ENCODE assay signal across 31 mouse cellular contexts in genomic region chr5:148798541-148798940, GRCm38 (mm10).
DNase-seq lines count a peak whose midpoint lies in the region; ATAC-seq and TF ChIP-seq lines count a peak whose summit lies in the region.
"Had no signal": no experiment of that assay in that cellular context is flagged by ENCODE, and none has a peak within 500 bp of the region (broad histone marks: within the 10 kb centered on the region; RNA-seq: fewer than 3 reads in every experiment).

No protein-coding gene starts in this region.

- H3K9ac ChIP-seq in lung, embryonic 14.5 days = no peak overlapping the region
- no peak overlapping the region for H3K9ac ChIP-seq in lung, embryonic 16.5 days (ENCODE audit: low read length)
- H3K9ac ChIP-seq: embryonic facial prominence, embryonic 12.5 days; forebrain, embryonic 15.5 days; heart, embryonic 12.5 days; hindbrain, embryonic 15.5 days; liver, embryonic 14.5 days; midbrain, embryonic 15.5 days; neural tube, embryonic 15.5 days; stomach, embryonic 15.5 days had no signal

- WGBS in lung, embryonic 14.5 days = 29% methylated on average over 6 of the region's 6 CpGs
- WGBS in lung, adult 2 months = 29% methylated on average over 6 of the region's 6 CpGs
- WGBS in limb, embryonic 10.5 days = 77% methylated on average over 6 of the region's 6 CpGs
- 34% methylated on average over 6 of the region's 6 CpGs for WGBS in lung, embryonic 16.5 days

- ATAC-seq in lung, embryonic 14.5 days (ENCODE audit: insufficient read depth) = no peak
- ATAC-seq in lung, embryonic 16.5 days (ENCODE audit: low read depth) = peak; percentile 34
- ATAC-seq: CD4-positive, CD25-positive, alpha-beta regulatory T cell, adult 4 months; forebrain, embryonic 15.5 days; inflammation-experienced regulatory T-cells, adult 6 months; midbrain, embryonic 15.5 days had no signal

- DNase-seq in lung, embryonic 14.5 days = peak; percentile 67
- no peak for DNase-seq in lung, adult 2 months
- no peak for DNase-seq in limb, embryonic 10.5 days (ENCODE audit: low spot score)
- peak; percentile 71 for DNase-seq in lung, postnatal 36 days
- no peak for DNase-seq in frontal cortex, postnatal 36 days (ENCODE audit: low spot score in 2 of 2)
- DNase-seq in heart, adult 11 months = no peak
- DNase-seq in kidney, adult 18-20 months = no peak
- DNase-seq: adrenal gland, adult 2 months; cerebellum, adult 9-10 months; cerebellum, postnatal 36 days; gastrocnemius, postnatal 14 days; heart, postnatal 4 days; kidney, adult 11 months; kidney, postnatal 36 days; liver; right cerebral cortex, postnatal 25 days; thymus, postnatal 25 days had no signal

- H3K4me3 ChIP-seq in lung, embryonic 14.5 days (ENCODE audit: low read depth, low read length) = no peak overlapping the region
- no peak overlapping the region for H3K4me3 ChIP-seq in lung, adult 2 months (replicated peaks; ENCODE audit: extremely low read depth, low read depth, low read length)
- H3K4me3 ChIP-seq in limb, embryonic 10.5 days = no peak overlapping the region
- H3K4me3 ChIP-seq in lung, embryonic 16.5 days (ENCODE audit: low read length) = no peak overlapping the region
- H3K4me3 ChIP-seq: embryonic facial prominence, embryonic 12.5 days; forebrain, embryonic 15.5 days; heart, embryonic 12.5 days; hindbrain, embryonic 15.5 days; layer of hippocampus, adult 2 months; left cerebral cortex, adult 2 months; midbrain, embryonic 15.5 days; neural tube, embryonic 15.5 days; stomach, embryonic 15.5 days had no signal

- TF ChIP-seq CTCF in lung, embryonic 14.5 days (IDR thresholded peaks at IDR 0.05; ENCODE audit: low read depth) = no peak
- TF ChIP-seq CTCF in lung, adult 2 months (IDR thresholded peaks at IDR 0.05; ENCODE audit: insufficient read depth, low read length) = no peak

- no peaks in the 10 kb centered on the region for H3K27me3 ChIP-seq in lung, embryonic 14.5 days (ENCODE audit: insufficient read depth, low read length)
- no peaks in the 10 kb centered on the region for H3K27me3 ChIP-seq in limb, embryonic 10.5 days (ENCODE audit: low read depth, poor library complexity, severe bottlenecking)
- H3K27me3 ChIP-seq in lung, embryonic 16.5 days (ENCODE audit: control insufficient read depth, insufficient read depth, low read depth, low read length) = no peaks in the 10 kb centered on the region
- H3K27me3 ChIP-seq: forebrain, embryonic 15.5 days; hindbrain, embryonic 15.5 days; midbrain, embryonic 15.5 days; neural tube, embryonic 15.5 days; stomach, embryonic 15.5 days had no signal

- H3K4me1 ChIP-seq in lung, embryonic 14.5 days (ENCODE audit: insufficient read depth) = peaks cover 24% of the 10 kb centered on the region
- H3K4me1 ChIP-seq in lung, adult 2 months (ENCODE audit: control insufficient read depth, insufficient read depth, low read length) = peaks cover 7% of the 10 kb centered on the region
- peaks cover 38% of the 10 kb centered on the region for H3K4me1 ChIP-seq in limb, embryonic 10.5 days
- H3K4me1 ChIP-seq in lung, embryonic 16.5 days (replicated peaks; ENCODE audit: control insufficient read depth, insufficient read depth, low read length) = peaks cover 22% of the 10 kb centered on the region
- H3K4me1 ChIP-seq: forebrain, embryonic 15.5 days; midbrain, embryonic 15.5 days had no signal

- no peak for TF ChIP-seq POLR2A in lung, adult 2 months (IDR thresholded peaks at IDR 0.05; ENCODE audit: borderline replicate concordance, extremely low read depth, low read depth, low read length)

- H3K9me3 ChIP-seq in lung, embryonic 14.5 days (ENCODE audit: low read depth, low read length) = no peaks in the 10 kb centered on the region
- no peaks in the 10 kb centered on the region for H3K9me3 ChIP-seq in limb, embryonic 10.5 days (replicated peaks)
- H3K9me3 ChIP-seq in lung, embryonic 16.5 days (ENCODE audit: control insufficient read depth, low read length) = no peaks in the 10 kb centered on the region
- H3K9me3 ChIP-seq: embryonic facial prominence, embryonic 12.5 days; forebrain, embryonic 15.5 days; heart, embryonic 12.5 days; hindbrain, embryonic 15.5 days; midbrain, embryonic 15.5 days; neural tube, embryonic 15.5 days; stomach, embryonic 15.5 days had no signal

- H3K36me3 ChIP-seq in lung, embryonic 14.5 days (ENCODE audit: insufficient read depth) = no peaks in the 10 kb centered on the region
- no peaks in the 10 kb centered on the region for H3K36me3 ChIP-seq in limb, embryonic 10.5 days
- H3K36me3 ChIP-seq in lung, embryonic 16.5 days (ENCODE audit: control insufficient read depth, insufficient read depth, low read length) = no peaks in the 10 kb centered on the region
- H3K36me3 ChIP-seq: embryonic facial prominence, embryonic 12.5 days; forebrain, embryonic 15.5 days; heart, embryonic 12.5 days; hindbrain, embryonic 15.5 days; midbrain, embryonic 15.5 days; neural tube, embryonic 15.5 days; stomach, embryonic 15.5 days had no signal

- H3K27ac ChIP-seq in lung, embryonic 14.5 days (ENCODE audit: low read depth) = peak overlapping the region; percentile 48; the same call in 1 of the 2 replicates
- 0 out of 2 replicates have a peak overlapping the region, but pooled peaks have one; percentile 47 for H3K27ac ChIP-seq in limb, embryonic 10.5 days
- H3K27ac ChIP-seq in lung, embryonic 16.5 days (ENCODE audit: low read length) = no peak overlapping the region
- H3K27ac ChIP-seq: embryonic facial prominence, embryonic 12.5 days; forebrain, embryonic 15.5 days; hindbrain, embryonic 15.5 days; layer of hippocampus, adult 2 months; left cerebral cortex, adult 2 months; liver, embryonic 14.5 days; macrophage; midbrain, embryonic 15.5 days; neural tube, embryonic 15.5 days; stomach, embryonic 15.5 days had no signal

- H3K4me2 ChIP-seq in lung, embryonic 14.5 days = no peak overlapping the region
- no peak overlapping the region for H3K4me2 ChIP-seq in lung, embryonic 16.5 days (ENCODE audit: low read depth, low read length)
- H3K4me2 ChIP-seq: embryonic facial prominence, embryonic 12.5 days; forebrain, embryonic 15.5 days; heart, embryonic 12.5 days; hindbrain, embryonic 15.5 days; midbrain, embryonic 15.5 days; neural tube, embryonic 15.5 days; stomach, embryonic 15.5 days had no signal

Comparison
In these comparisons a context has a peak if more than half of its experiments do, and no peak if none do; other contexts are left out.
1. DNase-seq: peak in lung, embryonic 14.5 days (single experiment) and lung, postnatal 36 days (single experiment); none in lung, adult 2 months (single experiment), limb, embryonic 10.5 days (single experiment), frontal cortex, postnatal 36 days (0 of 2), heart, adult 11 months (single experiment) and kidney, adult 18-20 months (single experiment).